Mouse (Mus musculus) kidney, embryonic 15.5 days (tissue): ENCODE results near the gene Mrpl1. TPM values are rescaled to one million over a fixed set of nuclear protein-coding genes. Genes with fewer than 3 reads are reported as not detected.

Source experiments
- ATAC-seq: fragments of 200-750 bp; cut with Nextera tagmentation; replicated peaks from 2 replicates; pipeline ENCODE4 v1.8.0; 2017; ENCODE audit warnings: moderate TSS enrichment; ENCODE audit not compliant: low FRiP score
- H3K27ac ChIP-seq: fragments of 300-500 bp; sonication (generic); 2 replicates; pipeline ENCODE4 v1.5.1; 2015; ENCODE audit warnings: mild to moderate bottlenecking, inconsistent platforms
- H3K27me3 ChIP-seq: fragments of 300-500 bp; sonication (generic); 2 replicates; pipeline ENCODE4 v1.6.1; 2015; ENCODE audit warnings: inconsistent platforms
- H3K36me3 ChIP-seq: fragments of 300-500 bp; sonication (generic); 2 replicates; pipeline ENCODE4 v1.6.1; 2015; ENCODE audit warnings: inconsistent platforms
- H3K4me1 ChIP-seq: fragments of 300-500 bp; sonication (generic); 2 replicates; pipeline ENCODE4 v1.6.1; 2015; ENCODE audit warnings: inconsistent platforms
- H3K4me2 ChIP-seq: fragments of 300-500 bp; sonication (generic); 2 replicates; pipeline ENCODE4 v1.6.1; 2015; ENCODE audit warnings: moderate library complexity, mild to moderate bottlenecking, inconsistent platforms
- H3K4me3 ChIP-seq: fragments of 300-500 bp; sonication (generic); replicated peaks from 2 replicates; pipeline ENCODE4 v1.5.1; 2015; ENCODE audit warnings: mild to moderate bottlenecking, inconsistent platforms
- H3K9ac ChIP-seq: fragments of 300-500 bp; sonication (generic); 2 replicates; pipeline ENCODE4 v1.6.1; 2015; ENCODE audit warnings: mild to moderate bottlenecking, inconsistent platforms
- H3K9me3 ChIP-seq: fragments of 300-500 bp; sonication (generic); replicated peaks from 2 replicates; pipeline ENCODE4 v1.6.1; 2016; ENCODE audit warnings: inconsistent platforms
- WGBS: fragments of 180-500 bp; shearing (Covaris S2); methylation state at CpG from one replicate; pipeline ENCODE4 v1.1.7; 2015; ENCODE audit warnings: mixed read lengths; 5-methylcytosine and 5-hydroxymethylcytosine counted together
- polyA plus RNA-seq: library from polyadenylated mRNA; unstranded; fragments of >200 nt; fragmentation: Nextera tagmentation; extraction: Ambion mirVana; gene quantifications from 2 replicates; pipeline ENCODE4 v1.2.1, GENCODE M21; 2015

The Mrpl1 gene
- polyA plus RNA-seq, 1 experiment from 2014 or later: 24.0 TPM

DNA sequence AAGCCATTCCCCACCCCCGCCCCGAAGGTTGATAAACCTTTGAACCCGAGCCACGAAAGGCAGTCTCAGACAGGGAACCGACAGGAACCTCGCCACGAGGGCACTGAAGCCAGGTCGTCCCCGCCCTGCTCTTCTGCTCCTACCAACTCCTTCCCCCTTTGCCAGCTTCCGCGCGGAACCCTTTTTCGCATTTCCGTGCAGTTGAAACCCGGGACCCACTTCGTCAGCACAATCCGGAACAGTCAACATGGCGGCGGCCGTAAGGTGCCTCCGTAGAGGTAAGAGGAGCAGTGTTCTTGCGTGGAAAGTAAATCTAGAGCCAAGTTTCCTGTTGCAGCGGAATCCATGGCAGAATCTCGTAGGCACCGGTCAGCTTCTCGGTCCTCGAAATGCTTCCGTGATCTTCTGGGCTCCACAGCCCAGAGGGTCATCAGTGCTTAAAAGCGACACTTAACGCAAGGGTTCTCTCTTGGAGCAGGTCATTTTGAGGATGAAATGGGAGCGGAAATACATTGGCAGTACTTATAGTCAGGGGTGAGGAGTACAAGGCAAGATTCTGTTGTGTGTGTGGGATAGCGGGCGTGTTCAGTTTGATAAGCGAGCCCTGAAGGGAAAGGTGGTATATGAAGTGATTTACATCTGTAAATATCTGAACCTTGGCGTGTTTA, 757 bp downstream of the Mrpl1 start:
- H3K4me3 ChIP-seq: peak overlapping the region; percentile 75
- peak overlapping the region; percentile 75 for H3K9ac ChIP-seq
- ATAC-seq: peak; percentile 95
- WGBS: under 1% methylated on average over 35 of the region's 35 CpGs
- H3K36me3 ChIP-seq: peaks cover 12% of the 10 kb centered on the region
- H3K4me2 ChIP-seq: peak overlapping the region; percentile 74
- peaks cover 32% of the 10 kb centered on the region for H3K4me1 ChIP-seq
- no peaks in the 10 kb centered on the region for H3K27me3 ChIP-seq
- H3K9me3 ChIP-seq: no peaks in the 10 kb centered on the region
- peak overlapping the region; percentile 89 for H3K27ac ChIP-seq

DNA sequence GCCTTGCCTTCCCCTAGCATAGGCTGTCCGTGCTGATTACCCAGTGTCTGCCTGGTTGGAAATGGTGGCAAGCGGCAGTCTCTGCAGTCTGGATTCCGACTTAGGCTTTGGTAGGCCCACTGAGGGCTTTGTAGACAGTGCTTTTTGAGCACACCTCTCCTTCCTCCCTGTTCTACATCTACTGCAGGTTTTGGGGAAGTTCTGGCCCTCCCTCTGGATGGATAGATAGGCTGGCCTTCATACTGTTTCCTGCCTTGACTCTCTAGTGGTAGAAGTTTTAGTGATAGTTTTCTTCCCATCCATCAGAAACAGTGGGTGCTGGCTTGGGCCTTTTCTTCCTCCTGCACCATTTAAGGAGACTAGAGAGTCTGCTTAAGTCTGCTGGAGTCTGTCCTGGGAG, 9.4 kb downstream of the Mrpl1 start:
- H3K27ac ChIP-seq: no peak overlapping the region
- 90% methylated on average over 3 of the region's 3 CpGs for WGBS
- no peak overlapping the region for H3K9ac ChIP-seq
- peaks cover 7% of the 10 kb centered on the region; the same call in 1 of the 2 replicates for H3K36me3 ChIP-seq
- no peaks in the 10 kb centered on the region for H3K27me3 ChIP-seq
- H3K4me2 ChIP-seq: no peak overlapping the region
- H3K9me3 ChIP-seq: no peaks in the 10 kb centered on the region
- H3K4me1 ChIP-seq: peaks cover 16% of the 10 kb centered on the region
- no peak overlapping the region for H3K4me3 ChIP-seq
- ATAC-seq: no peak

DNA sequence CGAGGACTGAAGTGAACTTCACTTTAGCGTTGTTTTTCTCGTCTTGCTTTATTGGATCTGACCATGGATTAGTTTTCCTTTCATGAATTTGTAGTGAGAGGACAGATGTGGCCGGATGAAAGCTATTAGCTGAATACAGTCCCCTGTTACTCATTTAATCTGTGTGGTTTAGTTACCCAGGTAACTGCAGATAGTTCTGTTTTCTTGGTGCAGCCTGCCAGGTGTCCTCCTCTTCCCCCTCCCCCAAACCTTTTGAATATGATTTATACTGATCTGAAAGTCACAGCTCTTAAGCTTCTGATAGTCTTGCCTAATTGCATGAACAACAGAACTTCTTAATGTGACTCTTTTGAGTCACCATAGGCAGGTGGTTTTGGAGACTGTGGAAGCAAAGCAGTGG, 10.2 kb downstream of the Mrpl1 start:
- Histone ChIP-seq H3K4me3 (no peak overlapping the region), H3K36me3 (peaks cover 9% of the 10 kb centered on the region), H3K4me1 (peaks cover 16% of the 10 kb centered on the region), H3K9ac (no peak overlapping the region), H3K4me2 (no peak overlapping the region), H3K27me3 (no peaks in the 10 kb centered on the region), H3K27ac (no peak overlapping the region), H3K9me3 (no peaks in the 10 kb centered on the region)
- 74% methylated on average over 4 of the region's 4 CpGs for WGBS
- ATAC-seq: no peak

DNA sequence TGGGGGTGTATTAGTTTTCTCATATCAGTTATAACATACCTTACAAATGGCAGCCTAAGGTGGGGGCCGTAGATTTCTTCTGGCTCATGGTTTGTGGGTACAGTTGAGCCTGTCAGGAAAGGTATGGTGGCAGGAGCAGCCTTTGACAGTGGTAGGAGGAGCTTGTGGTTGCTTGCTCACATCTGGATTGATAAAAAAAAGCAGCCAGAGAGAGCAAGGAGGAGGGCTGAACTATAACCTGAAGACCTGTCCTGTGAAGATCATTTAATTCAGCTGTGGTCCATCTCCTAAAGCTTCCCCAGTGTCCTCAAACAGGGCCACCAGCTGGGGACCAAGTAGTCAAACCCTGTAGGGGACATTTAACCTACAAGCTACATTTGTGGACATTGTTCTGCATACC, 12.0 kb downstream of the Mrpl1 start:
- ATAC-seq: no peak
- no peak overlapping the region for H3K4me3 ChIP-seq
- peaks cover 25% of the 10 kb centered on the region for H3K36me3 ChIP-seq
- H3K4me2 ChIP-seq: no peak overlapping the region
- no peaks in the 10 kb centered on the region for H3K9me3 ChIP-seq
- peaks cover 16% of the 10 kb centered on the region for H3K4me1 ChIP-seq
- no peak overlapping the region for H3K9ac ChIP-seq
- H3K27ac ChIP-seq: no peak overlapping the region
- H3K27me3 ChIP-seq: no peaks in the 10 kb centered on the region
- 90% methylated on average over 1 of the region's 1 CpGs for WGBS

DNA sequence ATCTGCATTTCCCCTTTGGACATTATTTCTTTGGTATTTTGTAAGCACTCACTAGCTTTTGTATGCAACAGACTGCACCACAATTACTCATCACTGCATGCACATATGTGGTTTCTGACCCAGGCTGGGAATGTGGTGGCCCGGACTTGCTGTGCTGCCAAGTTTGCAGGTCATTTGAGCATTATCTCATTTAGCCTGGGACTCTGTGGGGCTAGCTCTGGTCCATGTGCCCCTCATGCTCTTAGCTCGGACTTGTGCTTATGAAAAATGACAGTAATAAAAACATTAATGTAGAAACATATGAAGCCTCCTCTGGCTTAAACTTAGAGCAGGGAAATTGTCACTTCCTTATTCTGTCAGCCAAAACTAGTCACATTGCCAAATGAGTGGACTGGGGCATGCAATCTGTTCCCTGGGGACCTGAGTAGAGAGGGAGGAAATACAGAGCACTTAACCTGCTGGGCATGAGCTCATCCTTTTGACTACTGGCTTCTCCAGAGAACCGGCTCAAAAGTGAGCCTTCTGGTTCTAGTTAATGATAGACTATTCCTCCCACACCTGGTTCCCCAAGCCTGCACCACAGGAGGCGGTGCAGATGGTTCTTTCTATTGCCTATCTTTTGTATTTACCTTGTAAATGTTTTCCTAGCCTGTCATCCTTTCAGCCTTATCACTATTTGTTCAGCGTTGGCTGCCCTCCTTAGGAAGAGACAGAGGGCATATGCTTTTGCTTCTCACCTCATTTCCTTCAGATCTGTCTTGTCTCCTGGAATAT, 12.7 kb downstream of the Mrpl1 start:
- H3K27ac ChIP-seq: peak overlapping the region; percentile 10; the same call in 1 of the 2 replicates
- peak; percentile 80 for ATAC-seq
- WGBS: 55% methylated on average over 5 of the region's 5 CpGs

DNA sequence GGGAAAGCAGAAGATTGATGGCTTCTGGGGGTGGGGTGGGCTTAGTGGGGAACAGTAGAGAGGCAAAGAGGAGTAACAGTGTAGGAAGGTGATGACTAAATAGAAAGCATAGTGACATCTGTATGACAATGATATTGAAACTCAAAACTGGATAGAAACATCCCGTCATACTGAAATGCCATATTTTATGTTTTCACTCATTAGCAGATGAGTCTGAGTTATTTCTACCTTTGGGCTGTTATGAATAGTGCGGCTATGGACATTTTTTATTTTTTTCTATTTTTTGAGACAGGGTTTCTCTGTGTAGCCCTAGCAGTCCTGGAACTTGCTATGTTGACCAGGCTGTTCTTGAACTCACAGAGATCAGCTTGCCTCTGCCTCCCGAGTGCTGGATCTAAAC, 13.7 kb downstream of the Mrpl1 start:
- 97% methylated on average over 3 of the region's 3 CpGs for WGBS
- H3K9ac ChIP-seq: no peak overlapping the region
- no peak overlapping the region for H3K4me3 ChIP-seq
- no peaks in the 10 kb centered on the region for H3K9me3 ChIP-seq
- peaks cover 35% of the 10 kb centered on the region for H3K36me3 ChIP-seq
- no peaks in the 10 kb centered on the region for H3K27me3 ChIP-seq
- no peak overlapping the region for H3K4me2 ChIP-seq
- H3K4me1 ChIP-seq: peaks cover 16% of the 10 kb centered on the region
- no peak overlapping the region for H3K27ac ChIP-seq
- no peak for ATAC-seq

More for the DNA sequence above, 12.7 kb downstream of the Mrpl1 start:
- peaks cover 32% of the 10 kb centered on the region for H3K36me3 ChIP-seq
- no peaks in the 10 kb centered on the region for H3K9me3 ChIP-seq
- H3K4me2 ChIP-seq: no peak overlapping the region
- no peak overlapping the region for H3K4me3 ChIP-seq
- H3K9ac ChIP-seq: no peak overlapping the region
- H3K27me3 ChIP-seq: no peaks in the 10 kb centered on the region
- peaks cover 16% of the 10 kb centered on the region for H3K4me1 ChIP-seq

DNA sequence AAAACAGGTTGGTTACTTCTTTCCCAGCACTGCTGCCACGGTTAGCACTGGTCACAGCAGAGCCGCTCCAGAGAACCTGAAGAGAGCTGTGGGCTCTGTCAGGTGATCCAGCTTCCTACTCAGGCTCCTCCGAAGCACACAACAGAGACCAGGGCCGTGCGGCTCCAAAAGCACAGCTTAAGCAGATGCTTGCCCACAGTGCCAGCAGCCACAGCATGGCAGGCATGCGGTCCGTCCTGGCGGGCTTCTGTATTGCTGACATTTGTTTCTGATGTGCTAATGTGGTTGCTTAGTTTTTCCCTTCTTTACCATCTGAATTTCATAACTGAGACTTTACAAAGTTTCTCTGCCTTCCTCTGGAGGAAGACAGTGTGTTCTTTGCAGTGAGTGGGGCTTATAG, 17.2 kb downstream of the Mrpl1 start:
- no peak overlapping the region for H3K27ac ChIP-seq
- WGBS: 95% methylated on average over 8 of the region's 8 CpGs
- no peak overlapping the region for H3K9ac ChIP-seq
- no peaks in the 10 kb centered on the region for H3K27me3 ChIP-seq
- H3K4me2 ChIP-seq: no peak overlapping the region
- H3K4me3 ChIP-seq: no peak overlapping the region
- ATAC-seq: no peak
- H3K4me1 ChIP-seq: peaks cover 9% of the 10 kb centered on the region
- peaks cover 49% of the 10 kb centered on the region for H3K36me3 ChIP-seq
- H3K9me3 ChIP-seq: no peaks in the 10 kb centered on the region

DNA sequence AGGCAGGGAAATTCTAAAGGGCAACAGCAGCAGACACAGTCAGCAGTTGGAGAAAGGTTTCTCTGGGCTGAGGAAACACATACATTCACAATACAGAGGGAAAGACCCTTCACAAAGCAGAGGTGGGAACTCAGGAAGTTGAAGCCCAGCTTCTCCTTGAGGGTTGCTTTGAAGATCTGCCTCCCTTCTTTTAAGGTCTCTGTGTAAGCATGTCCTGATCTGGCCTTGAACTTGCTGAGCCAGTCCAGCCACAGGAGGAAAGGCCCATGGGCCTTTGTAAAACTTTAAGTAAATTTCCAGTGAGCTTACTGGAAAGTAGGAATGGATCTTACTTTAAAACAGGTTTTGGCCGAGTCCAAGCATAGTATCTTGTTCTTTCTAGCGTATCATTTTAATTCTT, 19.7 kb downstream of the Mrpl1 start:
- H3K9ac ChIP-seq: no peak overlapping the region
- H3K4me1 ChIP-seq: no peaks in the 10 kb centered on the region
- H3K4me2 ChIP-seq: no peak overlapping the region
- peaks cover 61% of the 10 kb centered on the region for H3K36me3 ChIP-seq
- no peak for ATAC-seq
- no peaks in the 10 kb centered on the region for H3K27me3 ChIP-seq
- H3K27ac ChIP-seq: no peak overlapping the region
- 97% methylated on average over 2 of the region's 2 CpGs for WGBS
- no peak overlapping the region for H3K4me3 ChIP-seq
- no peaks in the 10 kb centered on the region for H3K9me3 ChIP-seq

DNA sequence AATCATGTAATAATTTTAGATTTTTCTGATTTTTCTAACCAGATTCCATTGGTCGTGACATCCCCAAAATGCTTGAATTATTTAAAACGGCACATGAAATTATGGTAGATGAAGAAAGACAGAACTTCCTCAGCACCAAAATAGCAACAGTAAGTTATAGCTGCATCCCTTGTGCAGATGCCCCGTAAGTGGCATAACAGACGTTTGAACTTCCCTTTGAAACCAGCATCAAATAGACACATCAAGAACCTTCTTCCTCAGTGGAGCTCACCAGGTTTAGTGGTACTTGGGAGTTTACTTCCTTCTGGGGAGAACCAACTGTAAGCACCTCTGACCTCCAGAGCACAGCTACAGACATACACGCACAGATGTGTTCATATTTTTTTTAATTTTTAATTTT, 29.5 kb downstream of the Mrpl1 start:
- Histone ChIP-seq H3K27ac (no peak overlapping the region), H3K27me3 (no peaks in the 10 kb centered on the region), H3K4me2 (no peak overlapping the region), H3K9me3 (no peaks in the 10 kb centered on the region), H3K4me1 (no peaks in the 10 kb centered on the region), H3K9ac (no peak overlapping the region), H3K4me3 (no peak overlapping the region), H3K36me3 (peaks cover 41% of the 10 kb centered on the region)
- ATAC-seq: no peak
- 96% methylated on average over 5 of the region's 5 CpGs for WGBS

DNA sequence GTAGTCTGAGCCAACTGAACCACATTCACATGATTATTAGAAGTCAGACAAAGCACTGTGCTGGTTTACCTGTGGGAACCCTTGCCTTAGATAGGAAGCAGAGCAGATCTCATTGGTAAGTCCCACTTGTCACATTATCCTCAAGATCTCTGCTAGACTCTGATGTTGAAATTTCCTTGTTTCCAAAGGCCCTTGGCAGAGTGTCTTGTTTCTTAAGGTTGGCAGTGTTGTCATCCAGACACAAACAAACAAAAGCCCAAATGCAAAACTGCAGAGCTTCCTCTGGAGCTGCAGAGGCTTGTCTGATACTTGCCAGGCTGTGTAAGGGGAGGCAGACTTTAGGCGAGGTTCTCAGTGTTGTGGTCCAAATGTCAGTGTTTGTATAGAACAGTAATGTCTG, 31.6 kb downstream of the Mrpl1 start:
- WGBS: 93% methylated on average over 1 of the region's 1 CpGs
- Histone ChIP-seq H3K4me1 (no peaks in the 10 kb centered on the region), H3K27me3 (no peaks in the 10 kb centered on the region), H3K36me3 (peaks cover 38% of the 10 kb centered on the region), H3K4me2 (no peak overlapping the region), H3K9me3 (no peaks in the 10 kb centered on the region), H3K9ac (no peak overlapping the region), H3K27ac (no peak overlapping the region), H3K4me3 (no peak overlapping the region)
- ATAC-seq: no peak

DNA sequence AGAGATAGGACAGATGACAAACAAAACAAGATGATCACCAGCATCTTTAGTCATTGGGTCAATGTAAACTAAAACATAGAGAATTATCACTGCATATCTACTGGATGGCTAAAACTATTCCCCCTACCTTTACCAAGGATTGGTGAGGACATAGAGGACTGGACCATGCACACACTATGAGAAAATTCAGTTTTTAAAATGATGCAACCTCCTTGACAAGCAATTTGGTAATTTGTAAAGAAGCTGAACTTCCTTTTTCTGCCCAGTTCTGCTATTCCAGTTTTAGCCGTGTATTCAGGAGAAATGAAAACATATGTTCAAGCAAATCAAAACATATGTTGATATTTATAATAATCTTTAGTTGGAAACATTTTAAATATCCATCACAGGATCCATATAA, 35.2 kb downstream of the Mrpl1 start:
- H3K4me2 ChIP-seq: no peak overlapping the region
- H3K9me3 ChIP-seq: no peaks in the 10 kb centered on the region
- ATAC-seq: no peak
- H3K27me3 ChIP-seq: no peaks in the 10 kb centered on the region
- H3K27ac ChIP-seq: no peak overlapping the region
- WGBS: 76% methylated on average over 1 of the region's 1 CpGs
- no peaks in the 10 kb centered on the region for H3K4me1 ChIP-seq
- no peak overlapping the region for H3K4me3 ChIP-seq
- H3K9ac ChIP-seq: no peak overlapping the region
- H3K36me3 ChIP-seq: peaks cover 22% of the 10 kb centered on the region

DNA sequence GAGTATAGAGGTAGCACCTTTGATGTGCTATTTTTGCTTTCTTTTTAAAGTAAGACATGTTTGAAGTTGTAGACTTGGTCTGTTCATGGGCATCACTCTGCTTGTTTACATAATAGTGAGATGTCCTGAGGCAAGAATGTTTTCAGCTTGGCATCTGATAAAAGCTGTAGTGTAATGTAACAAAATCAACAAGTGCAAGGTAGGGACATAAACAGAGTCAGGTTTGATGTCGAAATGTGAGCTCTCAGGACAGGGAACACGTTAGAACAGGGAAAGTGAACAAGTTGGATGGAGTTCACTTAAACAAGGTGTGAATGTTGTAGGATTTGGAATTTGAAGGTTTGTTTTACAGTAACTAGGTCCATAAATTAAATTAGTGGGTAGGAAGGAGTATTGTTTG, 44.7 kb downstream of the Mrpl1 start:
- no peak overlapping the region for H3K9ac ChIP-seq
- H3K27me3 ChIP-seq: no peaks in the 10 kb centered on the region
- 44% methylated on average over 2 of the region's 2 CpGs for WGBS
- no peaks in the 10 kb centered on the region for H3K4me1 ChIP-seq
- H3K4me2 ChIP-seq: no peak overlapping the region
- H3K9me3 ChIP-seq: no peaks in the 10 kb centered on the region
- no peak overlapping the region for H3K4me3 ChIP-seq
- H3K36me3 ChIP-seq: peaks cover 6% of the 10 kb centered on the region; the same call in 1 of the 2 replicates
- no peak for ATAC-seq
- no peak overlapping the region for H3K27ac ChIP-seq
